Mouse (Mus musculus) limb, embryonic 14.5 days (tissue): Measurements from ENCODE around the gene Tmem30c. TPM values are rescaled to one million over a fixed set of nuclear protein-coding genes. Genes with fewer than 3 reads are reported as not detected.

ENCODE experiments used
- ATAC-seq: fragments of 200-750 bp; cut with Nextera tagmentation; 2 replicates; pipeline ENCODE4 v1.8.0; 2017; ENCODE audit warnings: low read depth, moderate number of reproducible peaks, moderate TSS enrichment; ENCODE audit not compliant: low FRiP score
- DNase-seq: peaks from one replicate; pipeline ENCODE4 v3.0.0-alpha.2; 2015; ENCODE audit warnings: low spot score
- H3K27ac ChIP-seq: fragments of 300-500 bp; sonication (generic); replicated peaks from 2 replicates; pipeline ENCODE4 v1.5.1; 2014; ENCODE audit warnings: low read depth, mild to moderate bottlenecking, low read length, moderate library complexity, mixed read lengths
- H3K27me3 ChIP-seq: fragments of 300-500 bp; sonication (generic); 2 replicates; pipeline ENCODE4 v1.6.1; 2014; ENCODE audit warnings: low read length, mixed read lengths; ENCODE audit not compliant: control insufficient read depth, insufficient read depth
- H3K36me3 ChIP-seq: fragments of 300-500 bp; sonication (generic); 2 replicates; pipeline ENCODE4 v1.6.1; 2014; ENCODE audit warnings: mild to moderate bottlenecking, low read length, moderate library complexity, mixed read lengths; ENCODE audit not compliant: control insufficient read depth, insufficient read depth
- H3K4me1 ChIP-seq: fragments of 300-500 bp; sonication (generic); 2 replicates; pipeline ENCODE4 v1.6.1; 2014; ENCODE audit warnings: antibody characterized with exemption, low read length, mixed read lengths; ENCODE audit not compliant: control insufficient read depth, insufficient read depth
- H3K4me2 ChIP-seq: fragments of 300-500 bp; sonication (generic); replicated peaks from 2 replicates; pipeline ENCODE4 v1.6.1; 2014; ENCODE audit warnings: low read depth, mild to moderate bottlenecking, low read length, moderate library complexity; ENCODE audit not compliant: severe bottlenecking
- H3K4me3 ChIP-seq: fragments of 300-500 bp; sonication (generic); replicated peaks from 2 replicates; pipeline ENCODE4 v1.5.1; 2014; ENCODE audit warnings: low read length
- H3K9ac ChIP-seq: fragments of 300-500 bp; sonication (generic); 2 replicates; pipeline ENCODE4 v1.6.1; 2014; ENCODE audit warnings: mild to moderate bottlenecking, low read depth, low read length, moderate library complexity; ENCODE audit not compliant: severe bottlenecking
- H3K9me3 ChIP-seq: fragments of 300-500 bp; sonication (generic); 2 replicates; pipeline ENCODE4 v1.6.1; 2016; ENCODE audit warnings: low read length; ENCODE audit not compliant: control insufficient read depth
- POLR2A ChIP-seq: fragments of 200-500 bp; IDR thresholded peaks from 2 replicates; pipeline ENCODE4 v1.8.0; 2012; ENCODE audit warnings: inconsistent platforms, mild to moderate bottlenecking, moderate library complexity, borderline replicate concordance; ENCODE audit not compliant: insufficient read depth, insufficient read length; ENCODE audit errors: extremely low read depth
- WGBS: fragments of 180-500 bp; shearing (Covaris S2); extraction: QIAGEN DNeasy Blood & Tissue Kit; methylation state at CpG from one replicate; pipeline ENCODE4 v1.1.7; 2014; 5-methylcytosine and 5-hydroxymethylcytosine counted together
- polyA plus RNA-seq, 2 experiments: library from polyadenylated mRNA; depleted of rRNA in 1 of 2; stranded (reverse) in 1 of 2; unstranded in 1 of 2; fragments of >200 nt; fragmentation: Nextera tagmentation in 1 of 2; extraction: Ambion mirVana in 1 of 2; gene quantifications; 2 replicates each; pipeline versions ENCODE4 v1.2.1 to v1.2.3; 2012 to 2014

Tmem30c gene
- polyA plus RNA-seq, 2 experiments, result 0.35 TPM; not detected in 1

GRCm38 (mm10) chr16:57317882-57318636, 25.4 kb upstream of the Tmem30c start:
- H3K27ac ChIP-seq, result no peak overlapping the region
- no peak overlapping the region for H3K4me2 ChIP-seq
- no peak for ATAC-seq

GRCm38 (mm10) chr16:57317127-57317526, 24.5 kb upstream of the Tmem30c start:
- 59% methylated on average over 4 of the region's 4 CpGs for WGBS
- Histone ChIP-seq H3K36me3 (no peaks in the 10 kb centered on the region), H3K4me3 (no peak overlapping the region), H3K27ac (no peak overlapping the region), H3K27me3 (no peaks in the 10 kb centered on the region), H3K4me1 (peaks cover 6% of the 10 kb centered on the region), H3K9ac (no peak overlapping the region), H3K9me3 (0 out of 2 replicates have a peak, but pooled peaks cover 4% of the 10 kb centered on the region), H3K4me2 (no peak overlapping the region)
- no peak for TF ChIP-seq POLR2A
- ATAC-seq (no peak), DNase-seq (no peak)

More at GRCm38 (mm10) chr16:57317882-57318636, 25.4 kb upstream of the Tmem30c start:
- Histone ChIP-seq H3K36me3 (no peaks in the 10 kb centered on the region), H3K4me1 (peaks cover 6% of the 10 kb centered on the region), H3K9ac (no peak overlapping the region), H3K27me3 (no peaks in the 10 kb centered on the region), H3K9me3 (0 out of 2 replicates have a peak, but pooled peaks cover 4% of the 10 kb centered on the region), H3K4me3 (no peak overlapping the region)
- 53% methylated on average over 13 of the region's 13 CpGs for WGBS
- no peak for TF ChIP-seq POLR2A
- DNase-seq, result no peak

GRCm38 (mm10) chr16:57315026-57315425, 22.4 kb upstream of the Tmem30c start:
- Histone ChIP-seq H3K36me3 (no peaks in the 10 kb centered on the region), H3K4me2 (no peak overlapping the region), H3K4me1 (peaks cover 6% of the 10 kb centered on the region), H3K9ac (no peak overlapping the region), H3K9me3 (0 out of 2 replicates have a peak, but pooled peaks cover 4% of the 10 kb centered on the region), H3K27ac (no peak overlapping the region), H3K27me3 (no peaks in the 10 kb centered on the region), H3K4me3 (no peak overlapping the region)
- TF ChIP-seq POLR2A, result no peak
- DNase-seq, result no peak
- 81% methylated on average over 9 of the region's 9 CpGs for WGBS
- ATAC-seq, result no peak

- H3K4me3 ChIP-seq, result no peak overlapping the region
- H3K9ac ChIP-seq, result no peak overlapping the region
- DNase-seq (no peak), ATAC-seq (no peak)
- no peaks in the 10 kb centered on the region for H3K27me3 ChIP-seq
- no peaks in the 10 kb centered on the region for H3K9me3 ChIP-seq
- no peak overlapping the region for H3K4me2 ChIP-seq
- no peak for TF ChIP-seq POLR2A
- no peak overlapping the region for H3K27ac ChIP-seq
- no peaks in the 10 kb centered on the region for H3K36me3 ChIP-seq
- WGBS, result 69% methylated on average over 3 of the region's 3 CpGs
- peaks cover 6% of the 10 kb centered on the region for H3K4me1 ChIP-seq
Measured at GRCm38 (mm10) chr16:57314236-57314635, 21.6 kb upstream of the Tmem30c start.

- Histone ChIP-seq H3K4me1 (peaks cover 6% of the 10 kb centered on the region), H3K9me3 (no peaks in the 10 kb centered on the region), H3K4me2 (no peak overlapping the region), H3K27me3 (no peaks in the 10 kb centered on the region), H3K4me3 (no peak overlapping the region), H3K9ac (no peak overlapping the region), H3K27ac (no peak overlapping the region), H3K36me3 (no peaks in the 10 kb centered on the region)
- no peak for DNase-seq
- WGBS, result 94% methylated on average over 3 of the region's 3 CpGs
- no peak for TF ChIP-seq POLR2A
- no peak for ATAC-seq
Measured at GRCm38 (mm10) chr16:57313487-57313886, 20.8 kb upstream of the Tmem30c start.
